Mouse (Mus musculus): ENCODE measurements around the gene Rap1gap2. TPM values are rescaled to one million over a fixed set of nuclear protein-coding genes. Genes with fewer than 3 reads are reported as not detected.

Rap1gap2 gene
- polyA plus RNA-seq, 1 experiment from 2014 or later, result 1.4 TPM

DNA sequence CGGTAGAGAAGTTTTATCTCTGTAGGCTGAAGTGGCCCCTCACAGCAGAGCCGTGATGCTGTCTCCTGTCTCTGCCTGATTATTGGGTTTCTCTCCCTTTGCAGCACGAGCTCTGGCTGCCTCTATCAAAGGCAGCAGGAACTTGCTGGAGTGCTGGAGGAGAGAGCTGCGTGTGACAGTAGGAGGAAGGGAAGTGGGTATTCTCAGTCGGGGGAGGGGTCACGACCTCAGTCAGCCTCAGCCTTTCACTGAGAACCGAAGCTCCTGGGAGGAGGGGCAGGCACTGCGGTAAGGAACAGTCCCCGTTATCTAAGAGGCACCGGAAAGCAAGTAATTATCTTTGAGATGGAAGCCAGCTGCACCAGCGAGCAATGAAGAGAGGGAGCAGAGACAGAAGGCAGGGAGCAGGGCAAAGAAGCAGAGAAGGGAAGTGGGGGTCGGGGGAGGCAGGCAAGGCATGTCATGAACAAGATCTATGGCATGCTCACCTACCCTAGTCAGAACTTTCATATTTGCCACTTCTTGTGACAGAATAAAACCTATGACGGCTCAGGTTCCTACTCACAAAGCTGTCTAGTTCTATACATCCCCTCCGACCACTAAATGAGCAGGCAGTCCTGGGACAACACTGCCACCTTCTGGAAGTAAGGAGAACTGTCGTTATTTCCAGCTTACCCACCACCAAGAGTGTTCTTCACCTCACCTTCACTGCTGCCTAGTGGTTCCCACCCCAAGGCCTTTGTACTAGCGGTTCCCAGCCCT is 63.6 kb downstream of the Rap1gap2 start:
- Histone ChIP-seq H3K9me3 (replicated peaks) (no peaks in the 10 kb centered on the region), H3K27ac (peak overlapping the region; percentile 93), H3K9ac (peak overlapping the region; percentile 66), H3K36me3 (no peaks in the 10 kb centered on the region), H3K4me2 (peak overlapping the region; percentile 79), H3K4me1 (peaks cover 49% of the 10 kb centered on the region), H3K27me3 (replicated peaks) (no peaks in the 10 kb centered on the region), H3K4me3 (peak overlapping the region; percentile 53)
- peak; percentile 87 for ATAC-seq
- WGBS (ENCODE audit: insufficient replicate concordance), result 1% methylated on average over 16 of the region's 16 CpGs

- Histone ChIP-seq H3K27me3 (replicated peaks) (no peaks in the 10 kb centered on the region), H3K4me1 (peaks cover 49% of the 10 kb centered on the region), H3K27ac (peak overlapping the region; percentile 93; the same call in 1 of the 2 replicates), H3K4me2 (peak overlapping the region; percentile 79), H3K9ac (peak overlapping the region; percentile 66; the same call in 1 of the 2 replicates), H3K9me3 (replicated peaks) (no peaks in the 10 kb centered on the region), H3K36me3 (no peaks in the 10 kb centered on the region), H3K4me3 (peak overlapping the region; percentile 53; the same call in 1 of the 2 replicates)
- 11% methylated on average over 4 of the region's 4 CpGs for WGBS (ENCODE audit: insufficient replicate concordance)
- ATAC-seq, result peak; percentile 40; the same call in 1 of the 2 replicates
These were observed 64.5 kb downstream of the Rap1gap2 start for GRCm38 (mm10) chr11:74546165-74546564.

GRCm38 (mm10) chr11:74545560-74545959 is 65.2 kb downstream of the Rap1gap2 start:
- no peak for ATAC-seq
- no peaks in the 10 kb centered on the region for H3K36me3 ChIP-seq
- no peaks in the 10 kb centered on the region for H3K9me3 ChIP-seq (replicated peaks)
- H3K4me2 ChIP-seq, result no peak overlapping the region
- no peak overlapping the region for H3K27ac ChIP-seq
- WGBS (ENCODE audit: insufficient replicate concordance), result 69% methylated on average over 2 of the region's 2 CpGs
- no peaks in the 10 kb centered on the region for H3K27me3 ChIP-seq (replicated peaks)
- no peak overlapping the region for H3K4me3 ChIP-seq
- no peak overlapping the region for H3K9ac ChIP-seq
- H3K4me1 ChIP-seq, result peaks cover 45% of the 10 kb centered on the region

GRCm38 (mm10) chr11:74537352-74537751 is 73.4 kb downstream of the Rap1gap2 start:
- Histone ChIP-seq H3K9me3 (replicated peaks) (no peaks in the 10 kb centered on the region), H3K4me2 (no peak overlapping the region), H3K27me3 (replicated peaks) (no peaks in the 10 kb centered on the region), H3K4me3 (no peak overlapping the region), H3K27ac (no peak overlapping the region), H3K36me3 (no peaks in the 10 kb centered on the region), H3K4me1 (peaks cover 23% of the 10 kb centered on the region), H3K9ac (no peak overlapping the region)
- ATAC-seq, result no peak
- WGBS (ENCODE audit: insufficient replicate concordance), result 31% methylated on average over 4 of the region's 4 CpGs

GRCm38 (mm10) chr11:74536140-74536842 is 74.4 kb downstream of the Rap1gap2 start:
- Histone ChIP-seq H3K36me3 (no peaks in the 10 kb centered on the region), H3K9me3 (replicated peaks) (no peaks in the 10 kb centered on the region), H3K9ac (no peak overlapping the region), H3K27me3 (replicated peaks) (0 out of 2 replicates have a peak, but pooled peaks cover 2% of the 10 kb centered on the region), H3K27ac (no peak overlapping the region), H3K4me1 (peaks cover 34% of the 10 kb centered on the region), H3K4me2 (peak overlapping the region; percentile 36), H3K4me3 (no peak overlapping the region)
- peak; percentile 64 for ATAC-seq
- 57% methylated on average over 14 of the region's 14 CpGs for WGBS (ENCODE audit: insufficient replicate concordance)

DNA sequence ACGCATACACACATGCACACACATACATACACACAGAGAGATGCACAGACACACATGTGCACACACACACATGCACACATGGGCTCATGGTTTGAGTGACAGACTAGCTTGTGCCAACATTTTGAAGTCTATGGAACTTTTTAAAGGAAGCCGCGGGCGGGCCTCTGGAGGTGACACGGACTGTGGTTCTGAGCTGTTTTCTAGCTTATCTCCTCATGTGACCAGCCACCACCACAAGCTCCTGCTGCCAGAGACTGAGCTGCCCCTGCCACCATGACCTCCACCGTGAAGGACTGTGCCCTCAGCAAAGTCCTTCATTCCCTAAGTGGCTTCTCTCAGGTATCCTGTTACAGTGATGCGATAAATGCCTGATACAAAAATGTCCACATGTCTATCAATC is 76.3 kb downstream of the Rap1gap2 start:
- H3K27me3 ChIP-seq (replicated peaks), result 0 out of 2 replicates have a peak, but pooled peaks cover 10% of the 10 kb centered on the region
- no peak for ATAC-seq
- no peak overlapping the region for H3K4me2 ChIP-seq
- no peaks in the 10 kb centered on the region for H3K36me3 ChIP-seq
- no peak overlapping the region for H3K4me3 ChIP-seq
- H3K9ac ChIP-seq, result no peak overlapping the region
- WGBS (ENCODE audit: insufficient replicate concordance), result 59% methylated on average over 7 of the region's 7 CpGs
- no peaks in the 10 kb centered on the region for H3K9me3 ChIP-seq (replicated peaks)
- H3K27ac ChIP-seq, result no peak overlapping the region
- H3K4me1 ChIP-seq, result peaks cover 38% of the 10 kb centered on the region

GRCm38 (mm10) chr11:74533050-74533449 is 77.7 kb downstream of the Rap1gap2 start:
- no peak overlapping the region for H3K4me3 ChIP-seq

GRCm38 (mm10) chr11:74532401-74532800 is 78.3 kb downstream of the Rap1gap2 start:
- no peak overlapping the region for H3K4me3 ChIP-seq
- H3K27me3 ChIP-seq (replicated peaks), result 0 out of 2 replicates have a peak, but pooled peaks cover 10% of the 10 kb centered on the region
- H3K9ac ChIP-seq, result no peak overlapping the region
- H3K9me3 ChIP-seq (replicated peaks), result no peaks in the 10 kb centered on the region
- H3K4me1 ChIP-seq, result peaks cover 33% of the 10 kb centered on the region
- 62% methylated on average over 4 of the region's 4 CpGs for WGBS (ENCODE audit: insufficient replicate concordance)
- no peak overlapping the region for H3K4me2 ChIP-seq
- no peak overlapping the region for H3K27ac ChIP-seq
- no peaks in the 10 kb centered on the region for H3K36me3 ChIP-seq
- ATAC-seq, result no peak

More at GRCm38 (mm10) chr11:74533050-74533449, 77.7 kb downstream of the Rap1gap2 start:
- no peak overlapping the region for H3K4me2 ChIP-seq
- no peaks in the 10 kb centered on the region for H3K9me3 ChIP-seq (replicated peaks)
- ATAC-seq, result no peak
- H3K36me3 ChIP-seq, result no peaks in the 10 kb centered on the region
- H3K27me3 ChIP-seq (replicated peaks), result 0 out of 2 replicates have a peak, but pooled peaks cover 10% of the 10 kb centered on the region
- H3K27ac ChIP-seq, result no peak overlapping the region
- H3K4me1 ChIP-seq, result peaks cover 38% of the 10 kb centered on the region
- WGBS (ENCODE audit: insufficient replicate concordance), result 77% methylated on average over 2 of the region's 2 CpGs
- H3K9ac ChIP-seq, result no peak overlapping the region

GRCm38 (mm10) chr11:74531725-74532124 is 79.0 kb downstream of the Rap1gap2 start:
- Histone ChIP-seq H3K4me3 (no peak overlapping the region), H3K9me3 (replicated peaks) (no peaks in the 10 kb centered on the region), H3K4me1 (peaks cover 30% of the 10 kb centered on the region), H3K36me3 (no peaks in the 10 kb centered on the region), H3K4me2 (no peak overlapping the region), H3K27ac (no peak overlapping the region), H3K27me3 (replicated peaks) (peaks cover 10% of the 10 kb centered on the region; the same call in 1 of the 2 replicates), H3K9ac (no peak overlapping the region)
- ATAC-seq, result no peak
- 28% methylated on average over 3 of the region's 3 CpGs for WGBS (ENCODE audit: insufficient replicate concordance)

GRCm38 (mm10) chr11:74529803-74530202 is 80.9 kb downstream of the Rap1gap2 start:
- H3K9me3 ChIP-seq (replicated peaks), result no peaks in the 10 kb centered on the region
- H3K4me3 ChIP-seq, result no peak overlapping the region
- no peak overlapping the region for H3K4me2 ChIP-seq
- H3K27ac ChIP-seq, result no peak overlapping the region
- H3K9ac ChIP-seq, result no peak overlapping the region
- no peak for ATAC-seq
- WGBS (ENCODE audit: insufficient replicate concordance), result 47% methylated on average over 4 of the region's 4 CpGs
- peaks cover 24% of the 10 kb centered on the region for H3K4me1 ChIP-seq
- no peaks in the 10 kb centered on the region for H3K36me3 ChIP-seq
- H3K27me3 ChIP-seq (replicated peaks), result peaks cover 21% of the 10 kb centered on the region

- Histone ChIP-seq H3K4me1 (peaks cover 42% of the 10 kb centered on the region), H3K9ac (no peak overlapping the region), H3K4me2 (no peak overlapping the region), H3K36me3 (no peaks in the 10 kb centered on the region), H3K27me3 (replicated peaks) (peaks cover 43% of the 10 kb centered on the region), H3K9me3 (replicated peaks) (no peaks in the 10 kb centered on the region), H3K4me3 (no peak overlapping the region), H3K27ac (no peak overlapping the region)
- 65% methylated on average over 7 of the region's 7 CpGs for WGBS (ENCODE audit: insufficient replicate concordance)
- no peak for ATAC-seq
These were observed 83.2 kb downstream of the Rap1gap2 start for GRCm38 (mm10) chr11:74527555-74527954.
